Mouse (Mus musculus) intestine, postnatal 0 days (tissue): ENCODE results near the gene Rasgrf2. TPM values are rescaled to one million over a fixed set of nuclear protein-coding genes. Genes with fewer than 3 reads are reported as not detected.
A peak's percentile ranks its signal among the peaks of the same experiment; 100 is the strongest.

ENCODE experiments used
- ATAC-seq: fragments of 200-750 bp; cut with Nextera tagmentation; 2 replicates; pipeline ENCODE4 v1.8.0; 2017; ENCODE audit warnings: mild to moderate bottlenecking, moderate TSS enrichment, moderate library complexity
- H3K27ac ChIP-seq: fragments of 300-500 bp; sonication (generic); 2 replicates; pipeline ENCODE4 v1.5.1; 2014; ENCODE audit warnings: mild to moderate bottlenecking, low read depth, low read length, moderate library complexity
- H3K27me3 ChIP-seq: fragments of 300-500 bp; sonication (generic); replicated peaks from 2 replicates; pipeline ENCODE4 v1.6.1; 2014; ENCODE audit warnings: low read length, mixed read lengths; ENCODE audit not compliant: control insufficient read depth, insufficient read depth
- H3K36me3 ChIP-seq: fragments of 300-500 bp; sonication (generic); 2 replicates; pipeline ENCODE4 v1.6.1; 2014; ENCODE audit warnings: mild to moderate bottlenecking, moderate library complexity; ENCODE audit not compliant: control insufficient read depth, insufficient read depth
- H3K4me1 ChIP-seq: fragments of 300-500 bp; sonication (generic); replicated peaks from 2 replicates; pipeline ENCODE4 v1.6.1; 2014; ENCODE audit warnings: antibody characterized with exemption, low read length, mixed read lengths; ENCODE audit not compliant: control insufficient read depth, insufficient read depth
- H3K4me2 ChIP-seq: fragments of 300-500 bp; sonication (generic); replicated peaks from 2 replicates; pipeline ENCODE4 v1.6.1; 2014; ENCODE audit warnings: low read depth, mild to moderate bottlenecking, moderate library complexity
- H3K4me3 ChIP-seq: fragments of 300-500 bp; sonication (generic); 2 replicates; pipeline ENCODE4 v1.5.1; 2014; ENCODE audit warnings: low read depth, low read length
- H3K9ac ChIP-seq: fragments of 300-500 bp; sonication (generic); 2 replicates; pipeline ENCODE4 v1.6.1; 2014; ENCODE audit warnings: mild to moderate bottlenecking, low read depth, low read length
- H3K9me3 ChIP-seq: fragments of 300-500 bp; sonication (generic); 2 replicates; pipeline ENCODE4 v1.6.1; 2016; ENCODE audit warnings: mixed run types; ENCODE audit not compliant: control insufficient read depth
- CTCF ChIP-seq: sonication (generic); IDR thresholded peaks from 2 replicates; pipeline ENCODE4 v1.5.1; 2016; ENCODE audit warnings: low read depth, mild to moderate bottlenecking, control low read depth, antibody characterized with exemption, moderate library complexity
- WGBS: fragments of 180-500 bp; shearing (Covaris S2); extraction: QIAGEN DNeasy Blood & Tissue Kit; methylation state at CpG from one replicate; pipeline ENCODE4 v1.1.7; 2014; 5-methylcytosine and 5-hydroxymethylcytosine counted together
- polyA plus RNA-seq: library from polyadenylated mRNA; unstranded; fragments of >200 nt; fragmentation: Nextera tagmentation; extraction: Ambion mirVana; gene quantifications from 2 replicates; pipeline ENCODE4 v1.2.1, GENCODE M21; 2015

Gene Rasgrf2
- polyA plus RNA-seq, 1 experiment from 2014 or later, result 2.9 TPM

- no peak overlapping the region for H3K9ac ChIP-seq
- no peaks in the 10 kb centered on the region for H3K27me3 ChIP-seq
- no peak overlapping the region for H3K4me3 ChIP-seq
- H3K36me3 ChIP-seq, result 0 out of 2 replicates have a peak, but pooled peaks cover 2% of the 10 kb centered on the region
- no peaks in the 10 kb centered on the region for H3K9me3 ChIP-seq
- 95% methylated on average over 1 of the region's 1 CpGs for WGBS
- H3K27ac ChIP-seq, result no peak overlapping the region
- H3K4me2 ChIP-seq, result no peak overlapping the region
- H3K4me1 ChIP-seq, result no peaks in the 10 kb centered on the region
- no peak for TF ChIP-seq CTCF
- ATAC-seq, result no peak
Measured at GRCm38 (mm10) chr13:91981414-91981813, 150.0 kb downstream of the Rasgrf2 start.

DNA sequence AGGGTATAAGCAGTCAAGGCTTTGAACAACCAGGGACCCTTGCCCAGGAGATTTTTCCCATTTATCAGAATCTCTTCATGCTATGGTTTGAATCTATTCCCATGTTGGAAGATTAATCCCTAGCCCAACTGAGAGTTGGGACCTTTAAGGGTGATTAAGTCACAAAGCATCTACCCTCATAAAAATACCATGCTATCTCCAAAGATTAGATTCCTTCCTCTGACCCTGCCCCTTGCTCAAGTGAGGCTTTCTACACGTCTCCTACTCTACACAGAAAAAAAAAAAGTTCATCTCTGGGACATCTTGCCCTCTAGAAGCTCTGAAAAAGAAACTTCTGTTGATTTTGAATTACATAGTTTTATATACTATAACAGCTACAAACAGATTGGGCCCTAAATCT lies 154.5 kb downstream of the Rasgrf2 start:
- H3K27ac ChIP-seq, result peak overlapping the region; percentile 50
- no peak overlapping the region for H3K4me2 ChIP-seq
- H3K4me1 ChIP-seq, result no peaks in the 10 kb centered on the region
- no peaks in the 10 kb centered on the region for H3K9me3 ChIP-seq
- ATAC-seq, result peak; percentile 71
- H3K27me3 ChIP-seq, result no peaks in the 10 kb centered on the region
- no peak overlapping the region for H3K9ac ChIP-seq
- H3K4me3 ChIP-seq, result no peak overlapping the region
- H3K36me3 ChIP-seq, result 0 out of 2 replicates have a peak, but pooled peaks cover 2% of the 10 kb centered on the region
- TF ChIP-seq CTCF, result no peak
- 35% methylated on average over 1 of the region's 1 CpGs for WGBS

GRCm38 (mm10) chr13:91976541-91976940 lies 154.9 kb downstream of the Rasgrf2 start:
- Histone ChIP-seq H3K9me3 (no peaks in the 10 kb centered on the region), H3K4me2 (no peak overlapping the region), H3K27ac (peak overlapping the region; percentile 57), H3K4me3 (no peak overlapping the region), H3K4me1 (no peaks in the 10 kb centered on the region), H3K27me3 (no peaks in the 10 kb centered on the region), H3K9ac (no peak overlapping the region), H3K36me3 (0 out of 2 replicates have a peak, but pooled peaks cover 2% of the 10 kb centered on the region)
- no peak for TF ChIP-seq CTCF
- 51% methylated on average over 2 of the region's 2 CpGs for WGBS
- ATAC-seq, result peak; percentile 88

DNA sequence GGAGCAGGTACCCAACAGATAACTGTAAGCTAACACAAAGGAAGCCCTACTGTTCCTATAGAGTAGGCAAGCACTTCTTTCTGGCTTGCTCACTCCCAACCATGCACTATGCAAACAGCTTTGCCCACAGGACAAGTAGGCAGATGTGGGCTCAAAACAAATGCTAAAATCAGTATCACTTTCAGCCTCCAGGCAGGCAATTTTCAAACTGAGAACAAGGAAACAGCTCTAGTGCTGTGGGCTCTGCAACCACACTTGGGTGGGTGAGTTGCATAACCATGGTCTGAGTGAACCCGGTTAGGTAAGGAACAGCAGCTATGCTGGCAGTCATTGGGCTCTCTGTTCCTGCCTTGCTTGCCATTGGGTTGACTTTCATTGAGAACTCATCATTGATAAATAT lies 157.3 kb downstream of the Rasgrf2 start:
- no peaks in the 10 kb centered on the region for H3K9me3 ChIP-seq
- no peak for TF ChIP-seq CTCF
- no peaks in the 10 kb centered on the region for H3K4me1 ChIP-seq
- no peak overlapping the region for H3K4me3 ChIP-seq
- H3K27me3 ChIP-seq, result no peaks in the 10 kb centered on the region
- 100% methylated on average over 1 of the region's 1 CpGs for WGBS
- H3K27ac ChIP-seq, result no peak overlapping the region
- no peak for ATAC-seq
- no peak overlapping the region for H3K4me2 ChIP-seq
- no peak overlapping the region for H3K9ac ChIP-seq
- 0 out of 2 replicates have a peak, but pooled peaks cover 2% of the 10 kb centered on the region for H3K36me3 ChIP-seq

DNA sequence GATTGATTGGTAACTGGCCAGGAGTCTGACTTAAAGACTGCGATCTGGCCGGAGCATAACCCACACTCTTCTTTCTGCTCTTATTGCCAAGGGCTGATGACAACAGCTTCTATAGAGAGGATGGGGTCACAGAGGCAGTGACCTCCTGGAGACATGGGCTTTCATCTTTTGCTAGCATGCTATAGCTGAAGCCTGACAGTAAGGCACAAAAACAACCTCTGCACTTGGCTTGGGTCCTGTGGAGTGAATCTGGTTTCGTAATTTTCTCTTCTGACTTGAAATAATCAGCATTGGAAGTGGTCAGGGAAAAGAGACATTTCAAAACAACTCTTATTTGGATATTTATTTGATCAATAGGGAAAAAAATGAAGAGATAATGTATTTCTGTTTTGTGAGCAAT lies 160.2 kb downstream of the Rasgrf2 start:
- H3K27me3 ChIP-seq, result no peaks in the 10 kb centered on the region
- H3K9me3 ChIP-seq, result no peaks in the 10 kb centered on the region
- no peak overlapping the region for H3K4me2 ChIP-seq
- ATAC-seq, result no peak
- H3K4me1 ChIP-seq, result no peaks in the 10 kb centered on the region
- H3K9ac ChIP-seq, result no peak overlapping the region
- WGBS, result 85% methylated on average over 3 of the region's 3 CpGs
- no peak for TF ChIP-seq CTCF
- H3K4me3 ChIP-seq, result no peak overlapping the region
- H3K27ac ChIP-seq, result no peak overlapping the region
- no peaks in the 10 kb centered on the region for H3K36me3 ChIP-seq

- Histone ChIP-seq H3K4me1 (no peaks in the 10 kb centered on the region), H3K9me3 (no peaks in the 10 kb centered on the region), H3K4me3 (no peak overlapping the region), H3K27me3 (no peaks in the 10 kb centered on the region), H3K27ac (no peak overlapping the region), H3K36me3 (no peaks in the 10 kb centered on the region), H3K4me2 (no peak overlapping the region), H3K9ac (no peak overlapping the region)
- no peak for TF ChIP-seq CTCF
- ATAC-seq, result no peak
Measured at GRCm38 (mm10) chr13:91956474-91956873, 175.0 kb downstream of the Rasgrf2 start.

DNA sequence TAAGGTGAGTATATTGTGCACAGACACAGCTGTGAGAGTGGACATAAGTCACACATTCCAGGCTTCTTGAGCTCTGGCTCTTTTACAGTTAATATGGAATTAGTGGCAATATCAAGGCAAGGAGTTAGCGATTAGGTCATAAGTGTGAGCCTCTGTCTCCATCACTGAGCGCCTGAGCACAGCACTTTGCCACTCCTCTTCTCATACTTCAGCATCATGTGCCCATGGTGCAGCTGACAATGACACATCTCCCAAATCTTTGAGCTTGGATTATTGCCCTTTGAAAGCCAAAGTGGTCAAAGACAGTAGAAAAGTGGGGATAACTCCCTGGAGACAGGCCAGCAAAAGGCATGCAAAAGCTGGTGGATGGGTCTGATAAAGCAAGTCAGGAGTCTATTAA lies 175.8 kb downstream of the Rasgrf2 start:
- no peaks in the 10 kb centered on the region for H3K9me3 ChIP-seq
- H3K4me3 ChIP-seq, result no peak overlapping the region
- WGBS, result 81% methylated on average over 2 of the region's 2 CpGs
- H3K27me3 ChIP-seq, result no peaks in the 10 kb centered on the region
- no peaks in the 10 kb centered on the region for H3K4me1 ChIP-seq
- H3K36me3 ChIP-seq, result no peaks in the 10 kb centered on the region
- H3K9ac ChIP-seq, result no peak overlapping the region
- no peak for TF ChIP-seq CTCF
- H3K4me2 ChIP-seq, result no peak overlapping the region
- H3K27ac ChIP-seq, result no peak overlapping the region
- no peak for ATAC-seq
